Mouse (Mus musculus) heart, postnatal 0 days (tissue): ENCODE measurements around the gene Gpr155.

Experiments
- CTCF ChIP-seq: IDR thresholded peaks from 2 replicates; pipeline ENCODE4 v1.5.1; 2016; ENCODE audit warnings: antibody characterized with exemption, control low read depth, low read depth
- EP300 ChIP-seq: IDR thresholded peaks from 2 replicates; pipeline ENCODE4 v1.6.1; 2016; ENCODE audit warnings: antibody characterized with exemption, low read depth

- TF ChIP-seq CTCF (no peak), EP300 (no peak)
These were observed 8.0 kb downstream of the Gpr155 start for GRCm38 (mm10) chr2:73378326-73378725.
